Mouse (Mus musculus) ES-E14 (cell line): Measurements from ENCODE around the gene Olfr1424.

Experiments
- CHD2 ChIP-seq: IDR thresholded peaks from 2 replicates; pipeline ENCODE4 v1.6.1; 2014; ENCODE audit warnings: mild to moderate bottlenecking, low read depth, low read length, inconsistent platforms
- HCFC1 ChIP-seq: IDR thresholded peaks from 2 replicates; pipeline ENCODE4 v1.6.1; 2012; ENCODE audit warnings: low read length, inconsistent platforms, borderline replicate concordance; ENCODE audit not compliant: insufficient read depth
- ZC3H11A ChIP-seq: IDR thresholded peaks from 2 replicates; pipeline ENCODE4 v1.6.1; 2012; ENCODE audit warnings: low read depth, mild to moderate bottlenecking, inconsistent platforms, low read length, borderline replicate concordance

- TF ChIP-seq CHD2 (no peak), ZC3H11A (no peak), HCFC1 (no peak)
These were observed 19.3 kb downstream of the Olfr1424 start for GRCm38 (mm10) chr19:12043163-12043562.
